Mouse (Mus musculus) ES-Bruce4 (cell line): ENCODE results near the gene Sugct.

ENCODE experiments used
- EP300 ChIP-seq: IDR thresholded peaks from 2 replicates; pipeline ENCODE4 v1.6.1; 2011; ENCODE audit warnings: low read depth, low read length; ENCODE audit not compliant: insufficient read depth
- POLR2A ChIP-seq: IDR thresholded peaks from one replicate; pipeline ENCODE4 v1.8.1; 2011; ENCODE audit warnings: low read length; ENCODE audit not compliant: insufficient read depth

DNA sequence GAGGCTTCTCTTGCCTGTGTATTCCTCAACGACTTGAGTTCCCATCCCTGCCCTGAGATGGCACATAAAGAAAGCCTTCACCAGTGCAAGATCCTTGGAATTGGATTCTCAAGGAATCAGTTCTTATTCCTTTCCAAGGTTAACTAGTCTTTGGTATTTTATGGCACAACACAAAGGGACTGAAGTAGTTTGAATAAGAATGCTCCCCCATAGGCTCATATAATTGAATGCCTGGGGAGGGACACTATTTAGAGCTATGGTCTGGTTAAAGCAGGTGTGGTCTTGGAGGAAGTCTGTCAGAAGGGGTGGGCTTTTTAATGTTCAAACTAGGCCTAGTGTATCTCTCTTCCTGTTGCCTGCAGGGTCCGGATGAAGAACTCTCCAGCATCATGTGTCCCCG is 629.8 kb downstream of the Sugct start:
- TF ChIP-seq POLR2A (no peak), EP300 (no peak)
